Mouse (Mus musculus) heart, adult 2 months (tissue): ENCODE data around the gene Tuba1a. TPM values are rescaled to one million over a fixed set of nuclear protein-coding genes. Genes with fewer than 3 reads are reported as not detected.
"Not testable (repeated sequence)": the region's sequence is repeated elsewhere in the genome, so short reads cannot be mapped to it uniquely, and the experiment has no call there.

Experiments
- DNase-seq, 2 experiments: peaks; one replicate each; pipeline ENCODE4 v3.0.0; 2021
- H3K27ac ChIP-seq: fragments of 200-600 bp; 2 replicates; pipeline ENCODE4 v1.8.1; 2022
- H3K27me3 ChIP-seq: fragments of 200-500 bp; 2 replicates; pipeline ENCODE4 v1.6.1; 2012; ENCODE audit warnings: mild to moderate bottlenecking, low read length, inconsistent platforms, mixed read lengths; ENCODE audit not compliant: control insufficient read depth, insufficient read depth
- H3K36me3 ChIP-seq: fragments of 200-500 bp; 2 replicates; pipeline ENCODE4 v1.6.1; 2012; ENCODE audit warnings: low read length, inconsistent platforms; ENCODE audit not compliant: control insufficient read depth, insufficient read depth
- H3K4me1 ChIP-seq: fragments of 200-500 bp; 2 replicates; pipeline ENCODE4 v1.6.1; 2011; ENCODE audit warnings: low read length; ENCODE audit not compliant: control insufficient read depth, insufficient read depth
- H3K4me3 ChIP-seq: fragments of 200-600 bp; 2 replicates; pipeline ENCODE4 v1.8.1; 2022
- H3K79me2 ChIP-seq: fragments of 200-500 bp; replicated peaks from 2 replicates; pipeline ENCODE4 v1.6.1; 2012; ENCODE audit warnings: mild to moderate bottlenecking, inconsistent platforms, low read length, moderate library complexity, mixed read lengths; ENCODE audit not compliant: control insufficient read depth, insufficient read depth
- H3K9ac ChIP-seq: fragments of 200-500 bp; 2 replicates; pipeline ENCODE4 v1.6.1; 2012; ENCODE audit warnings: low read depth, mild to moderate bottlenecking, control low read depth, inconsistent platforms, low read length, mixed read lengths
- CTCF ChIP-seq: fragments of 200-600 bp; IDR thresholded peaks from 2 replicates; pipeline ENCODE4 v1.8.1; 2022; ENCODE audit warnings: antibody characterized with exemption, mild to moderate bottlenecking, moderate library complexity
- EP300 ChIP-seq: fragments of 200-500 bp; IDR thresholded peaks from 2 replicates; pipeline ENCODE4 v1.6.1; 2011; ENCODE audit warnings: low read depth, low read length, control low read depth; ENCODE audit not compliant: insufficient read depth
- POLR2A ChIP-seq: fragments of 200-500 bp; IDR thresholded peaks from 2 replicates; pipeline ENCODE4 v1.6.1; 2011; ENCODE audit warnings: mild to moderate bottlenecking, low read depth, low read length, control low read depth; ENCODE audit not compliant: insufficient read depth
- WGBS: fragments of 180-500 bp; shearing (Covaris S2); methylation state at CpG from one replicate; pipeline ENCODE4 v1.1.7; 2018; 5-methylcytosine and 5-hydroxymethylcytosine counted together
- intact Hi-C: fragments of 180-260 bp; cut with DNase I; formaldehyde crosslinking; loops from one replicate; pipeline ENCODE4 v1.15.1; 2025
- polyA plus RNA-seq: library from polyadenylated mRNA; depleted of rRNA; stranded (reverse); fragments of >200 nt; gene quantifications from 2 replicates; pipeline ENCODE4 v1.2.3, GENCODE M21; 2012
- total RNA-seq, 2 experiments: library from RNA; stranded (reverse); gene quantifications; 2 replicates each; pipeline ENCODE4 v1.2.3; 2021

Gene Tuba1a
- total and polyA plus RNA-seq, 3 experiments = 57.0 to 165 (median 85.0) TPM

DNA sequence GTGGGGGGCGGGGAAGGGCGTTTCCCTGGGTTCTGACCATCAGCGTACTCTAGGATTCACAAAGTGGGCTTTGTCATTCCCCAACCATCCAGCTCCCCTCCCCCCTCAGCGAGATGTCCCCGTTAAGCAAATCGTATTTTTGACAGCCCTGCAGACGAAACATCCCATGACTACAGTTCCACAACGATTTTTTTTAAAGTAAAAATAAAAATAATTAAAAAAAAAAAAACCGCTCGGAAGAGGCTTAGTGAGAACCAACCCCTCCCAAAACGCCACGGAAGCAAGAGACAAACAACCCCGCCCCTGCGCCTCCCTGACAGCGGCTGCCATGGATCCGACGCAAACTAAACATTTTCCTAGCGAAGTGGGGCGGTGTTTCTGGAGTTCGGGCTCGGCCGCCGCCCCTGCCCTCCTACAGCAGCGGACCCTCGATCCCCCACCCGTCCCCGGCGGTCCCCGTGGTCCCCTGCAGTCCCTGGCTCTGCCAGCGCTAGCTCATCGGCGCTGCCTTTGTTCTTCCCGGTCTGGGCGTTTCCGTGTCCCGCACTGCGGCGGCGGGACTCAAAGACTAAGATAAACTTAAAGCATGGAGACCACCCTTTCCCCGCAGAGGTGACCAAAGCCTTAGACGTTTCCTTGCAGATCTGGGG is 627 bp downstream of the Tuba1a start:
- intact Hi-C loops = loop anchor here (2.0 kb wide), 2 partner anchors 18 to 40 kb away; partner anchors contain the start of gene Tuba1b
- Histone ChIP-seq H3K27ac (peak overlapping the region; percentile 93), H3K4me1 (peaks cover 5% of the 10 kb centered on the region), H3K4me3 (peak overlapping the region; percentile 99), H3K9ac (peak overlapping the region; percentile 92), H3K27me3 (no peaks in the 10 kb centered on the region), H3K36me3 (no peaks in the 10 kb centered on the region), H3K79me2 (no peaks in the 10 kb centered on the region)
- 2% methylated on average over 41 of the region's 41 CpGs for WGBS
- TF ChIP-seq CTCF = peak; percentile 74
- no peak for TF ChIP-seq EP300
- TF ChIP-seq POLR2A = no peak
- DNase-seq = peak; percentile 85 to 87

DNA sequence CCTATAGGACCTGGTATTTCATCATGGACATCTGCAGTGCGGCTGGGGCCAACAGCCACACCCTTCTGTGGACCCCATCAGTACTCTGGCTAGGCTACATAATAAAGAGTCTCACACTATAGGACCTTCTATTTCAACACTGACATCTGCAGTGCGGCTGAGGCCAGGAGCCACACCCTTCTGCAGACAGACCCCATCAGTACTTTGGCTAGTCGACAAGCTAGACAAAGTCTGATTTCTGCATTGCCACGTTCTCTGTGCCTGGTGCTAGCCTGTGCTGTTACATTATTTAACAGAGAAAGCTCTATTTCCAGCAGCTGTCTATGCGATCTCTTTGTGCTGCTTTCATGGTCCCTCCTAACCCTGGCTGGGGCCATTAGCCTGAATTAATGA is 1.4 kb downstream of the Tuba1a start:
- H3K79me2 ChIP-seq = no peaks in the 10 kb centered on the region
- H3K4me1 ChIP-seq = peaks cover 5% of the 10 kb centered on the region
- no peak for DNase-seq
- no peaks in the 10 kb centered on the region for H3K27me3 ChIP-seq
- peak overlapping the region; percentile 99 for H3K4me3 ChIP-seq
- no peak for TF ChIP-seq CTCF
- no peak for TF ChIP-seq EP300
- no peak for TF ChIP-seq POLR2A
- peak overlapping the region; percentile 21 for H3K9ac ChIP-seq
- no peaks in the 10 kb centered on the region for H3K36me3 ChIP-seq
- WGBS = 15% methylated on average over 5 of the region's 5 CpGs
- peak overlapping the region; percentile 93 for H3K27ac ChIP-seq
- intact Hi-C loops = loop anchor here (2.0 kb wide), 2 partner anchors 17 to 41 kb away; partner anchors contain the start of gene Tuba1b

DNA sequence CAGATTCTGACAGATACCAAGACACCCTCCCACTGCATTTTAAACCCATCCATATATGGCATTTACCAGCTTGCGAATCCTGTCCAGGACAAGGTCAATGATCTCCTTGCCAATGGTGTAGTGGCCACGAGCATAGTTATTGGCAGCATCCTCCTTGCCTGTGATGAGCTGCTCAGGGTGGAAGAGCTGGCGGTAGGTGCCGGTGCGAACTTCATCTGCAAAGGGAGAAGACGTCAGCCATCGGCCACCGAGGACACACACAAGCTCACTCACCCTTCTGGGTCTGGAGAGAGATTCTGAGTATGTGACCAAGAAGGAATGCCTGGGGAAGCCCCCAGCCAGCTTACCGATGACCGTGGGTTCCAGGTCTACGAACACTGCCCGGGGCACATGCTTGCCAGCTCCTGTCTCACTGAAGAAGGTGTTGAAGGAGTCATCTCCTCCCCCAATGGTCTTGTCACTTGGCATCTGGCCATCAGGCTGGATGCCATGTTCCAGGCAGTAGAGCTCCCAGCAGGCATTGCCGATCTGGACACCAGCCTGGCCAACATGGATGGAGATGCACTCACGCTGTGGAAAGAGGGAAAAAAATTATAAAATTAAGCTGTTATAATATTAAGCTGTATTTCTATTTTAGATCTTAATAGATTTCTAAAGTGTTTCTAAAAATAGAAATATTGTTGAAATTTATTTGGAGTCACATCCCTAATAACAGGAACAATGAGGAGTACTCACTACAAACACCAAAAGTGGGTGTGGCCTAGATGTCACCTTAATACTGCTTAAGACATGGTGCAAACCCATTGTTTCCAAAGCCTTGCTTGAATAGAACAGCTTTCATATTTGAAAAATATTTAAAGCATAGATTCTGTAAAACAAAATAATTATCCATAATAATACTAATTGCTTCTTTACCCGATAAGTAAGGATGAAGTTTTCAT is 2.1 kb downstream of the Tuba1a start:
- intact Hi-C loops = loop anchor here (2.0 kb wide), 2 partner anchors 17 to 41 kb away; partner anchors contain the start of gene Tuba1b
- WGBS = 47% methylated on average over 11 of the region's 15 CpGs
- H3K9ac ChIP-seq = not testable (repeated sequence)

DNA sequence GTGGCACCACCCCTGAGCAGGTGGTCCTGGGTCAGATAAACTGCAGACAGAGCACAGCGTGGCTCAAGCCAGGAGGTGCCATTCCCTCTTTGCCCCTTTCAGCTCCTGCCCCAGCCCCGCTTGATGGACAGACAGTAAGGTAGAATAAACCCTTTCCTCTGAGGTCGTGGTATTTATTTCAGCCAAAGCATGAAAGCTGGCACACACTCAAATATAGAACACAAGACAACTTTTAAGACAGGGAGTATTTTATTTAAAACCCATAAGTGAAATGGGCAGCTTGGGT is 4.0 kb downstream of the Tuba1a start:
- intact Hi-C loops = no loop called here
- DNase-seq = no peak
- no peak overlapping the region for H3K4me3 ChIP-seq
- 66% methylated on average over 3 of the region's 3 CpGs for WGBS
- no peak for TF ChIP-seq POLR2A
- TF ChIP-seq EP300 = no peak
- no peak for TF ChIP-seq CTCF
- no peaks in the 10 kb centered on the region for H3K36me3 ChIP-seq
- H3K4me1 ChIP-seq = peaks cover 5% of the 10 kb centered on the region
- no peaks in the 10 kb centered on the region for H3K27me3 ChIP-seq
- no peak overlapping the region for H3K9ac ChIP-seq
- H3K79me2 ChIP-seq = no peaks in the 10 kb centered on the region
- no peak overlapping the region for H3K27ac ChIP-seq

More for the DNA sequence above, 2.1 kb downstream of the Tuba1a start:
- not testable (repeated sequence) for DNase-seq, H3K36me3 ChIP-seq, H3K27ac ChIP-seq, H3K79me2 ChIP-seq, H3K27me3 ChIP-seq, H3K4me1 ChIP-seq
- peak overlapping the region; percentile 99 for H3K4me3 ChIP-seq

DNA sequence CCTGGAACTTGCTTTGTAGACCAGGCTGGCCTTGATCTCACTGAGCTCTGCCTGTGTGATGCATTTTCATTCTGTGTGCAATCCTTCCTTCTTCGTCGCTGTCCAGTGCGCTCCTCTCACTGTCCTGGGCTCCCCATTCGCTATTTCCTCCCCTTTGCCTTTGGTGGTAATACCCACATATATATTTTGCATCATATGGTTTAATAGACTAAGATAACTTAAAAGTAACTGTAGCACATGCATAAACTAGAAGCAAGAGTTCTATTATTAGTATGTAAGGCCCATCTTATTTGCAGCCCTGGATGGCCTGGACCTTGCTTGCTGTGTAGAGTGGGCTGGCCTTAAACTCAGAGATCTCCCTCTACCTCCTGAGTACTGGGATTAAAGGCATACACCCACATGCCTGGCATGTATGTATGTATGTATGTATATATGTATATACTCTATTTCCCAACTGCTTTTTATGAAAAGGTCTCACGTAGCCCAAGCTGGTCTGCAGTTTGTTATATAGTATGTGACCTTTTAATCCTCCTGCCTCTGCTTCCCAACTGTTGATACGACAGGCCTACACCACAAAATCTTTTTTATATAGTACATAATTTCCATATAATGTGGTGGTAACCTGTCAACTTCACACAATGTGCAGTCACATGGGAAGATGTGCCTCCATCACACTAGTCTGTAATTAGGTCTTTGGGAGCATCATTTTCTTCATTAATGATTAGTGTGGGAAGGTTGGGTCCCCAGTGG is 4.5 kb downstream of the Tuba1a start:
- H3K27me3 ChIP-seq = no peaks in the 10 kb centered on the region
- H3K4me3 ChIP-seq = no peak overlapping the region
- TF ChIP-seq POLR2A = no peak
- TF ChIP-seq EP300 = no peak
- TF ChIP-seq CTCF = no peak
- H3K9ac ChIP-seq = no peak overlapping the region
- no peaks in the 10 kb centered on the region for H3K36me3 ChIP-seq
- DNase-seq = no peak
- H3K27ac ChIP-seq = no peak overlapping the region
- intact Hi-C loops = no loop called here
- H3K79me2 ChIP-seq = no peaks in the 10 kb centered on the region
- peaks cover 5% of the 10 kb centered on the region for H3K4me1 ChIP-seq
- WGBS = 81% methylated on average over 6 of the region's 6 CpGs
